Mouse (Mus musculus): ENCODE data around the gene Proser1.

Proser1 gene

DNA sequence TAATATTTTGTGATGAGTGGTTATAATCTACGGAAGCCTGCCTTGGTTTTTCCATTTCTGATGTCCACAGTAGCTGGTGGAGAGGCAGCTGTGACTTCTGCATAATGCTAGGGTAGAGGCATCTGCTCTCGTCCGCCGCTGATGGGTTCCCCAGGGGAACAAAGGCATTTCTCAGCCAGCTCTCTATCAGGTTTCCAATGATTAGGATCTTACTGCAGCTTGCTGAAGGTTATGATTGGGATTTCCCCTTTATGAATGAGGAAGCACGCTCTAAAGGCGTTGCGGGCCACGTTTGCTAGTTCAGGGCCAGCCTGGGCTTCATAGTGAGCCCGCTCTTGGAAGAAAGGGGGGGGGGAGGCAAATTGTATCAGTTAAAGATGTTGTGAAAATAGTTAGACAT is 3.0 kb downstream of the Proser1 start:
- no peak for DNase-seq (ENCODE audit: extremely low spot score)

DNA sequence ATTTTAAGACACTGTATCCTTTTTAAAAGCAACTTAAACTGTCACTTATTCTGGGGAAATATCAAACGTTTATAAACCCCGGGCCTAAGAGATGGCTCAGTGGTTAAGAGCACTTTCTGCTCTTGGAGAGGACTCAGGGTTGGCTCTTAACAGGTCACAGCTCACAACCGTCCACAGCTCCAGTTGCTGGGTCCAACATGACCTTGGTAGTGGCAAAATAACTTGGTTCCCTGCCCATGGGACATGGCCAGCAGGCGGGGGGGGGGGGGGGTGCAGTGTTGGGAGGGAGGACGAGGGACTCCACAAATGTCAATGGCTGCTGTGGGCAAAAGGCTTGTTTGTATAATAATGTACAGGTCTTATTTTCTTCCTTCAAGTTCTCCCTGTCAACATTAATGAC is 3.9 kb downstream of the Proser1 start:
- no peak for DNase-seq (ENCODE audit: extremely low spot score)

DNA sequence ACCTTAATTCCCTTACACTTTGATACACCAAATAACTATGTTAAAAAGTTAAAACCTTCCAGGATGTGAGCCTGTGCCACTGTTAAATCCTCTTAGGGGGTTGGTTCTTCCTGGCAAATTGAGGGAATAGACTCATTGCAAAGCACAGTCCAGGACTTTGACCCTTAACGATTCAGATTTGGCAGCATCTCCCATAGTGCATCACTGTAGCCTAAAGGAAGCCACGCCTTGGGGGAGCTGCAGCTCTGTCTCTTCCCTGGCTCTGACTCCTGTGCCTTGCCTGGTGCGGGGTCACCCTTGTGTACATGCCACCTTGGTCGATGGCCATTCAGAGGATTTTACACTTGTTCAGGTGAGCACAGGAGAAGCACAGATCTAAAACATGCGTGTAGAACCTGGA is 6.2 kb downstream of the Proser1 start:
- DNase-seq (ENCODE audit: extremely low spot score), result no peak

DNA sequence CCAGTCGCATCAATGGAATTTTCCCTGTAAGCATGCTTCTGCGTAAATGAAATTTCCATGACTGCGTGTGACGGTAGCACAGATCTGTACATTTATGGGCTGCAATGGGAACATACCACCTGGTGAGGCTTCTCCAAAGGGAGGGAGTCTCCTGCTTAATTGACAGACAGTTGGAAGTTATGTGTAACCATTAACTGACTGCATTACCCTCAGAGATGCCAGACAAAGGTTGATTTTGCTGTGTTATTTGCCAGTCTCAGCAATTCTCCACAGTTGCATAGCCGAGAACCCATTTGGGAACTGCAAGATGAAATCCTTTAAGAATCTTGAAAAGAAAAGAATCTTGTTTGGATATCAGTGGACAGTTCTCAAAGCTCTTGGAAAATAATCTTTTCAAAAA is 8.6 kb downstream of the Proser1 start:
- DNase-seq (ENCODE audit: extremely low spot score), result no peak

DNA sequence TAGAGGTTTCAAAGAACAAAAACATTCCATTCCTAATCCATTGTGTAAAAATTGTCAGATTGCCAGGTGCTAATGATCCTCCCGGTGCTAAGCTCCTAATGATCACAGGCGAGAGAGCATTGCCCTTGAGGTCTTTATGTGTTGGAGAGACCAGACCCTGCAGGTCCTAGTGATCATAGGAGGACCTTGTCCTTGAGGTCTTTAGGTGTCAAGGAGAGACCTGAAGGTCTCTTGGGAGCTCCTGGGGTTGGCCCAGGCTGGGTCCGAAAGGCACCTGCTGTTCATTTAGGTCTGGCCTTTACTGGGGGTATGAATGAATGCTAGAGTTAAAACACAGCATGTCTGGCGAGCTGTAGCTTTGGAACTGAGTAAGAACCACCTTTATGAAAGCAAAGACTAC is 10.7 kb downstream of the Proser1 start:
- DNase-seq (ENCODE audit: extremely low spot score), result no peak

DNA sequence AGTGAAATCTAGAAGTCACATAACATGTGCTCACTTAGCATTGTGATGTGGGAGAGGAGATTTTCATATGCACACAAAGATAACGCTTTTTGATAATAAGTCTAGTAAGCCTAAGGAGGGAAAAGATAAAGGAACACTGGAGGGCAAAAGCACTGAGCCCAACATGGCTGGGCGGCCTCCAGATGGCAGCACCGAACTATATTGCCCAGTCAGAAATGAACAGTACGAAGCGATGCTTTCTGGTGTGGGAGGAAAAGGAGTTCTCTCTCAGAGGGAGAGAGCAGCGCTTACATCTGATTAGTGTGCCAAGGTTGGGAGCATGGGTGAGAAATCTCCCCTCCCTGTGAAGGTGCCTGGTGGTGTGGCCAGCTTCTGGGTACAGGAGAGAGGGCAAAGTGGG is 12.4 kb downstream of the Proser1 start:
- DNase-seq (ENCODE audit: extremely low spot score), result peak; percentile 19

DNA sequence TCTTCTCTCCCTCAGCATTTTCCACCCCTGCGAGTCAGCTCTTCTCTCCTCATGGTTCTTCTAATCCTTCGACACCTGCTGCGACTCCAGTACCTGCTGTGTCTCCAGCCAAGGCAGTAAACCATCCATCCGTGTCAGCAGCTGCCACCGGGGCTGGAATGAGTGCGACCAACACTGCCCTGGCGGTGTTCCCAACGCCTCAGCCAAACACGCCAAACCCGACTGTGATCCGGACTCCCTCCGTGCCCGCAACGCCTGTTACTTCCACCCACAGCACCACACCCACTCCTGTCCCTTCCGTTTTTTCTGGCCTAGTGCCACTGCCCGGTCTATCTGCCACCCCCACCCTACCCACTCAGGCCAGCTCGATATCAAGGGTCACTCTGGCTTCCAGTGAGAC is 14.0 kb downstream of the Proser1 start:
- no peak for DNase-seq (ENCODE audit: extremely low spot score)

DNA sequence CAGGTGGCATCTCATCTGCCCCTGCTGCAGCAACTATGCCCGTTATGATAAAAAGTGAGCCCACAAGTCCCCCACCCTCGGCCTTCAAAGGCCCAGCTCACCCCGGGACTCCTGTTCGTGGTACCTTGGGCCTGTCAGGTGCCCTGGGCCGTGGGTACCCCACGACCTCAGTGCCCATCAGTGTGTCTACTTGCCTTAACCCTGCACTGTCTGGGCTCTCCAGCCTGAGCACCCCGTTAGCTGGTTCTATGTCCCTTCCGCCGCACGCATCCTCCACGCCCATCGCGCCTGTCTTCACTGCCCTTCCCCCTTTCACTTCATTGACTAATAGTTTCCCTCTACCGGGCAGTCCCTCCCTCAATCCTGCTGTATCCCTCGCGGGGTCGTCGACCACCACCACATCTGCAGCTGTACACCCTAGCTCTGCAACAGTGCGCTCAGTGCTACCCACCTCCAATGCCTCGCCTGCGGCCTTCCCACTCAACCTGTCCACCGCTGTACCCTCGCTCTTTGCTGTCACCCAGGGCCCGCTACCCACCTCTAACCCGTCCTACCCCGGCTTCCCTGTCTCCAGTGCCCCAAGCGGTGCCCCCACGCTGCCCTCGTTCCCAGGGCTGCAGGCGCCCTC is 15.1 kb downstream of the Proser1 start:
- no peak for DNase-seq (ENCODE audit: extremely low spot score)

DNA sequence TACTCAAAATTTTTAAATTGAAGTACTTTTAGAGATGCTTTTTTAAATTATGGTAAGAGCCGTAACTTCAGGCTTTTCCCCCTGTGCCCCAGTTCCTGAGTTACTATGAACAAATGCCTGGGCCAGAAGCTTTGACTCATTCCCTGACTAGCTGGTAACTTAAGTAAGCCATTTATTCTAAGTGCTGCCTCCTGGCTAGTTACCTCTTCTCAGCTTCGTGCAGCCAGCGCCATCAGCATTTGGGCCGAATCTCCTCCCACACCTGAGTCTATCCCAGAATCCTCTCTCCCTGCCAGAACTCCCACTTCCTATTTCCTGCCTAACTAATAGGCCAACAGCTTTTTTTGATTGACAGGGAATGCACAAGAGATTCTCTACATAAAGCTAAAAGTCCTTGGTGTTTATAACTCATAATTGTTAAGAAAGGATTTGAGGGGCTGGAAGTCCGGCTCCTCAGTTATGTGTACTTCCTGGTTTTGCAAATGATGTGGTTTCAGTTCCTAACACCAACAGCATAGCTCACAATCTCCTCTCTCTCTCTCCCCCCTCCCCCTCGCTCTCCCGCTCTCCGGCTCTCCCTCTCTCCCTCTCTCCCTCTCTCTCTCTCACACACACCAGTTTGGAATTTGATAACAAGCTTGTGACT is 20.1 kb downstream of the Proser1 start:
- DNase-seq (ENCODE audit: extremely low spot score), result no peak

DNA sequence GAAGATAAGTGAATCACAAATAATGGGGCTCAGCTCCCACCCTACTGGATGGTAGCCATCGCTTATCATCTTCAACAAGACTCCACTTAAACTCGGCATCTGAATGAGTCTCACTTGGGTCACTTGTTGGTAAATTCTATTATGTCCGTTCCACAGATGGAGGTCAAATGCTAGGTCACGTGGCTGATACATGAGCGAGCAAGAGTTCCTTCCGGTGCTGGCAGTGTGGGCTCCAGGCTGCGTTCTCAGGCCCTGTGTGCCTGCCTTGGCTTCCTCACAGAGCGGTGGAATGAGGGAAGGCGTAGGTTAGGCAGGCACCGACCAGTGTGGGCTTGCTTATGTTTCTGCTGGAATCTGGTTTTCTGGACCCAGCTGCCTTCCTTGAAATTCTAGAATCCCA is 23.1 kb downstream of the Proser1 start:
- no peak for DNase-seq (ENCODE audit: extremely low spot score)

DNA sequence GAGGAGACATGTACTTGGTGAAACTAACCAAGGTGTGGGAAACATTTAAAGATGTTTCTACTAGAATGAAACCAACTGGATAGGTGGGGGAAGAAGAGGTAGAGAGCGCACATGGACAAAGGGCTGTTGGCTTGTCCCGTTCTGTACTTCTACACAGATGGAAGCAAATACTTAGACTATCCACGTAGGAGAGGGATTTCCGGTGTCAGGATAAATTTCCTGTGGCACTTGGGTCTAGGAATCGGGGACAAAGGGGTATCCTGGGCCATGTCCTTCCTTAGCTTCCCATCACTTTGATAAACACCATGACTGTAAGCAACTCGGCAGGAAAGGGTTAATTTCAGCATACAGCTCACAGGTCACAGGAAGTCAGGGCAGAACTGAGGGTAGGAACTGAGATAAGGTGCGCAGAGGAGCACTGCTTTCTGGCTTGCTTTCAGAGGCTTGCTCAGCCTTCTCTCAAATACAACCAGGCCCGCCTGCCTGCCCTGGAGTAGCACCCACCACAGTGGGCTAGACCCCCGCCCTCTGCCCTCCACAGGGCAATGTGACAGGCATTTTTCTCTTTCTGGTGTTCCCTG is 23.6 kb downstream of the Proser1 start:
- DNase-seq (ENCODE audit: extremely low spot score), result no peak

DNA sequence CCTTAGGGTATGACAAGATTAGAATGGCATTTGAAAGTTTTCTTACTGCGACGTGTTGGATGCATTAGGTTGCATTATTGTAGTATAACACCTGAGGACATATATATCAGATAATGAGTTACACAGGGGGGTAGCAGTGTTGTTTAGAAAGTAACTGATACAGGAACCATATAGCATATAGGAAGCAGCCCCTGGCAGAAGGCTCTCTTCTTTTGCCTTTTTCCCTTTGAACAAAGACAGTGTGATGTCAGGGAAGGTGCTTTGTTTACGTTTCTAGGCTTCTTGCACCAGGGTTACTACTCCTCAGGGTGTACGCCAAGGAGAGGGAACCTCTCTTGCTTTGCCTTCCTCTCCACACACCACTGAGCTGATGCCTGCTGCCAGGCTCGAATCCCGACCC is 24.9 kb downstream of the Proser1 start, which contains the start of gene Stoml3:
Stoml3 (plus strand) TSS at position 301 of the 400 bp plus-strand sequence.
- no peak for DNase-seq (ENCODE audit: extremely low spot score)

DNA sequence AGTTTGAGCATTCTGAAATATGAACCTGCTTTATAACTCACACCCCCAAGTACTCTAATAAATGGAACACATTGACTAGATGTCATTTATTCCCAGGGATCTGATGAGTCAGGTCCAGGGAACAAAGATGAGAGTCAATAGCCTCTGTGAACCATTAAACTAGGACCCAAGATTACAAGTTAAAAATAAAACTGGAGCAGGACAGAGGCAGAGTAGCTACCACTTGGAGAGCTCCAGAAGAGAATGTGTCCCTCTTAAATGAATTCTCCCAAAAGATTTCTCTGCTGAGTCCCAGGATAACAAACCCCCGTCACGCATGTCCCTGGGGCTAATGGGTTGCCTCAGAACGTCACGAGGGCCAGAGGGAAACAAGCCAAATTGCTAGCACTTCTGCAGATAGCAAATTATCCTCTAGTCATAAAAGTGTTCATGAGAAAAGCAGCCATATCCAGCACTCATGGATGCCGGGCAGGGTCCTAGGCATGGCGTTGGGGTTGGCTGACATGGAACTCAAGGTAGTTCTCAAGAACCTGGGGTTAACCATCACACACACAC is 35.0 kb downstream of the Proser1 start:
- no peak for DNase-seq (ENCODE audit: extremely low spot score)

DNA sequence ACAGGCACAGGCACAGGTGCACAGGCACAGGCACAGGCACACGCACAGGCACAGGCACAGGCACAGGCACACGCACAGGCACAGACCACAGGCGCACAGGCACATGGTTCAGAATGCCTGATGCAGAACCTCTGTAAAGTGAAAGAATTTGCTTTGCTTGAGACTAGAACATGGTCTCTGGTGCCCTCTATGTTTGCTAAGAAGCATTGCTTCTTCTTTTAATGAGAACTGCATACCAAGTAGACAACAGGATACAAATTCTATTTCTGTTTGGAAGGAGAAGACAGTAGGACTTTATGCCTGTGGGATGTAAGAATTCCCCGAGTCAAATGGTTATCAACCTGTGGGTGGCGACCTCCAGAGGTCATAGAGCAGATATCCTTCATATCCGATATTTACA is 39.0 kb downstream of the Proser1 start:
- no peak for DNase-seq (ENCODE audit: extremely low spot score)

DNA sequence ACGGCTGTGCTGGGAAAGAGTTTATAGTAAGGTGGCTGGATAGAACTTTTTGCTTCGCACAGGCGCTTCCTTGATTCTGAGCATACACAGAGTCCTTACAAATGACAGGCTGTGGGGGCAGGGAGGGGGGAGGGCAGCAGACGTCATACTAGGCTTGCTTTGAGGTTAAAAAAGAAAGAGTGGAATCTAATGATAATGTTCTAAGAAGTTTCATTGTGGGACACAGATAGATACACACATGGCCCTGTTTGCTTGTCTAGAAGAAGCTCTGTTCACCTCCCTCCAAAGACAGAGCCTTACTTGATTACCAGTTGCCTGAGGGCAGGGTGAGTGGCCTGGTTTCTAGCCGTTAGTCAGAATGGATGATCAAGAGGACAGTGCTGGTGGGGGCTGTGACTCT is 49.6 kb downstream of the Proser1 start:
- no peak for DNase-seq (ENCODE audit: extremely low spot score)

DNA sequence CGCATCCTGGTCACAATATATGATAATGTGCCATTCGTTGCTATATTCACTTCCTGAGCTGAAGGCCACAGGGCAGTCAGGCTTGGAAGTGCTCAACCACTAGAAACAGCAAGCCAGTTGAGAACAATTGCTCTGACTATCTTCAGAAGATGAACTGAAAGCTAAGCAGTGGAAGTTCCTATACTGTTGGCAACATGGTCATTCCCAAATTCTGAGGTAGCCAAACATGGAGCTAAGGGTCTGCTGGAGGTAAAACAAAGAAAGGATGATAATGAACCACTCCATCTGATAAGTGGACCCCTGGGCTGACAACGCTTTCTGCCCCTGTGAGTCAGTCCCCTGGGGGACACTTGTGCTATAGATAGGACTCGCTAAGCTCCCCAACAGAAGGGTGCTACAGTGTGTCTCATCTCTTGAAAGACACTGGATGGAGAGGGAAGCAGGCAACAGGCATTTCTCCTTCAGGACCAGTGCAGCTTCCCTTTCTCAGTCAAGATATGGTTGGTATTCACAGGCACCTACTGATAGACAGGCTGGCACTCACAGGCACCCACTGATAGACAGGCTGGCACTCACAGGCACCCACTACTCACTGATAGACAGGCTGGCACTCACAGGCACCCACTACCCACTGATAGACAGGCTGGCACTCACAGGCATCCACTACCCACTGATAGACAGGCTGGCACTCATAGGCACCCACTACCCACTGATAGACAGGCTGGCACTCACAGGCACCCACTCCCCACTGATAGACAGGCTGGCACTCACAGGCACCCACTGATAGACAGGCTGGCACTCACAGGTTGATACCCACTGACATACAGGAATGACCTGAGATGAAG is 51.0 kb downstream of the Proser1 start:
- no peak for DNase-seq (ENCODE audit: extremely low spot score)

DNA sequence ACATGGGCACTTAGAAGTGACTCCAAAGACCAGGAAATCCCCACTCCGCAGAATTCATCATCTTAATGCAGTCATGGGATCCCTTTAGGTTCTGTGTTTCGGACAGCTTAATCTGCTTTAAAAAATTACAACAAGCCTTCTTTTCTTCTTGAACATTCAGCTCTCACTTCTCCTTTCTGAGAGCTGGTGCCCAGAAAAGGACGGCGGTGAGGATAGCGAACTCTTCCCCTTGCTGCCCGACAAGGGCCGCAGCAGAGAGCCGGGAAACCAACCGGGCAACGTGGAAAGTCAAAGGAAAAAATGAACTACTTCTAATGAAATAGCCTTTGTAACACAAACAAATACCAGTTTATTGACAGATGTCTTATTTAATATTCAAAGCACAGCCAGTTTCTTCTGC is 59.3 kb downstream of the Proser1 start:
- DNase-seq (ENCODE audit: extremely low spot score), result no peak

DNA sequence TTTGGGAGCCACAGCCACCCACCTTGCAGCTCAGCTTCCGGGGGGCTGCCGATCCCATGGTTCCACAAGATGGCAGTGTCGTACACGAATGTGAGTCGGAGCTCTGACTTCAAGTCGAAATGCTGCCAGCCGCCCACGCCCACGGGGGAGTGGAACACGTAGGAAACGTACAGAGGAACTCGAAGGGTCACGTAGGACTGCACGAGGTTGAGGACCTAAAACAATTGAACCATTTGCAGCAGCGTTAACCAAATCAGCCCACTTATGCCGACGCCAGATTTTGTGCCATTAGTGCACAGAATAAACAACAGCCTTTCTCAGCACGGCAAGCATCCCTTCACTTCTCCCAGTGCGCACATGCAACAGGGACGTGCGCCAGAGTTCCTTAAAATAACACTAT is 62.3 kb downstream of the Proser1 start:
- DNase-seq (ENCODE audit: extremely low spot score), result peak; percentile 75

DNA sequence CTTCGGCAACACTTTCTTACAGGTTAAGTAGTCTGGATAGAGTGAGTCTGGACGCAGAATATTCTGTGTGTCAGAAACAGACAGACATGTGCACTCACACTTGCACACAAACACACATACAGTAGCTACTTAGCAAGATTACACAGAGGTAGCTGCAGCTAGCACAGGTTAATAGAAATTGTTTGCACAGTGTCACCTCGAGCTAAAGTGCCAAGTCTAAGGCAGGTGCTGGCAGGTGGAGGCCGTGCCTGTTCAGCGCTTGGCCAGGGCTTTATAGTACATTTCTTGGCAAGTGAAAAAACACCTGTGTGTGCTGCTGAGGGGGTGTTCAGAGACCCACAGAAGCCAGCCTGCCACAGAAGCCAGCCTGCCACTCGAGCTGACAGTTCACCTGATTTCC is 66.8 kb downstream of the Proser1 start:
- no peak for DNase-seq (ENCODE audit: extremely low spot score)

All from embryo, embryonic 9.5 days (tissue).